Mouse (Mus musculus) lung, postnatal 25 days (tissue): ENCODE results near the gene Kir3dl1.
"Not testable (repeated sequence)": the region's sequence is repeated elsewhere in the genome, so short reads cannot be mapped to it uniquely, and the experiment has no call there.

ENCODE experiments used
- DNase-seq: peaks from one replicate; pipeline ENCODE4 v3.0.0; 2022; ENCODE audit warnings: low spot score

Gene Kir3dl1

DNA sequence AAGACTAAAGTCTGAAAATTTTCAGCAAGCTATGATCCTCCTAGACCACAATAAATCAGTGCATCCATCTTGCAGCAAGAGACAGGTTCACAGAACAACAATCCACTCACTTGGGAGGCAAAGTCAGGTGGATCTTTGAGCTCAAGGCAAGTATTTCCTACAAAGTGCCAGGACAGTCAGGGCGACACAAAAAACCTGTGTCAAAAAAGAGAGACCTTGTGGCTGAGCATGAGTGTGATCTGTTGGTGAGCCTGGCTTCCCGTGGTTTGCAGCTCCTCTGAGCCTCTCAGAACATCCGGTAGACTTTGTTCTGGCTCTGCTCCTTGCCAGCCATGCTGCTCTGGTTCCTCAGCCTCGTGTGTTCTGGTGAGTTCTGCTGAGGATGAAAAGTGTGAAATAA lies at the start of gene Kir3dl1:
Gene Kir3dl1 (plus strand): TSS at position 301 of the 400 bp plus-strand sequence.
- not testable (repeated sequence) for DNase-seq

DNA sequence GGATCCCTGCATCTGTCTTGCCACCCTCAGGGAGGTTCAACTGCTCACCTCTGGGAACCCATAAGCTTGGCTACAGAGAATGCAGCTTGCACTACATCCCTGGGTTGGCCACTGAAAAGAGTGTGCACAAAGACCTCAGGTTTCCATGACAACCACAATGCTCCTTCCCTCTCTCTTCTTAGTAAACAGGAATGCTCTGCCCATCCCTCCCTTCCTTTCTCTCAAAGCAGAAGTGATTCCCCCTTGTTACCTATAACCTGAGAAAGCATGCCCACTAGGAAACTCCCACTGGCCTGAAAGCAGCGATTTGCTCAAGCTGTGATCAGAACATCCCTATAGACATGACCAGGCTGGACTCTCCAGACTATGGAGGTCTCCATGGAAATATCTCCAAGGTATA lies 26.2 kb downstream of the Kir3dl1 start, which contains the start of gene Kir3dl2:
Gene Kir3dl2 (minus strand): TSS at position 101 of the 400 bp plus-strand sequence.
- not testable (repeated sequence) for DNase-seq

DNA sequence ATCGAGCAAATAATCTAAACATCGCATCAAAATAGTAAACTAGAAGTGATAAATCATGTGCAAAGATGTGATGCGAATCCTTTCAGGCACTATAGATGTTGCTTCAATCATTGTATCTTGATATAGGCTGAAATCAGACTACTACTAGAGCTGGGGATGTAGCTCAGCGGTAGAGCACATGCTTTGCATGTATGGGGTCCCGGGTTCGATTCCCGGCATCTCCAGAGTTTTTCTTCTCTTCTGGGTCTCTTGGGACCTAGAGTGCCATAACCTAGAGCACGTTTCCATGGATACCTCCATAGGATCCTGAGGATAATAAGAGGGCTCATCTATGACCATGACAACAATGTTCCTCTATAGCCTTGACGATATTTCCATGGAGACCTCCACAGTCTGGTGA lies 51.3 kb downstream of the Kir3dl1 start:
- not testable (repeated sequence) for DNase-seq
